Mouse (Mus musculus) fat pad, adult 2 months (tissue): ENCODE results near the gene Wwox.

ENCODE experiments used
- DNase-seq: peaks from one replicate; pipeline ENCODE4 v3.0.0-alpha.2; 2011; ENCODE audit warnings: low read depth, low spot score; ENCODE audit errors: extremely low read depth

The Wwox gene

GRCm38 (mm10) chr8:115375361-115376047 lies 936.0 kb downstream of the Wwox start:
- DNase-seq, result no peak

- DNase-seq, result no peak
Measured at GRCm38 (mm10) chr8:115377321-115377720, 937.9 kb downstream of the Wwox start.

- DNase-seq, result no peak
Measured at GRCm38 (mm10) chr8:115380017-115380416, 940.6 kb downstream of the Wwox start.

GRCm38 (mm10) chr8:115390921-115391504 lies 951.6 kb downstream of the Wwox start:
- DNase-seq, result no peak

- no peak for DNase-seq
Measured at GRCm38 (mm10) chr8:115395840-115396239, 956.4 kb downstream of the Wwox start.

- no peak for DNase-seq
Measured at GRCm38 (mm10) chr8:115397981-115398380, 958.5 kb downstream of the Wwox start.

GRCm38 (mm10) chr8:115400013-115400720 lies 960.7 kb downstream of the Wwox start:
- no peak for DNase-seq
